Mouse (Mus musculus): ENCODE measurements around the gene Slc9a3r2.

Slc9a3r2 gene

DNA sequence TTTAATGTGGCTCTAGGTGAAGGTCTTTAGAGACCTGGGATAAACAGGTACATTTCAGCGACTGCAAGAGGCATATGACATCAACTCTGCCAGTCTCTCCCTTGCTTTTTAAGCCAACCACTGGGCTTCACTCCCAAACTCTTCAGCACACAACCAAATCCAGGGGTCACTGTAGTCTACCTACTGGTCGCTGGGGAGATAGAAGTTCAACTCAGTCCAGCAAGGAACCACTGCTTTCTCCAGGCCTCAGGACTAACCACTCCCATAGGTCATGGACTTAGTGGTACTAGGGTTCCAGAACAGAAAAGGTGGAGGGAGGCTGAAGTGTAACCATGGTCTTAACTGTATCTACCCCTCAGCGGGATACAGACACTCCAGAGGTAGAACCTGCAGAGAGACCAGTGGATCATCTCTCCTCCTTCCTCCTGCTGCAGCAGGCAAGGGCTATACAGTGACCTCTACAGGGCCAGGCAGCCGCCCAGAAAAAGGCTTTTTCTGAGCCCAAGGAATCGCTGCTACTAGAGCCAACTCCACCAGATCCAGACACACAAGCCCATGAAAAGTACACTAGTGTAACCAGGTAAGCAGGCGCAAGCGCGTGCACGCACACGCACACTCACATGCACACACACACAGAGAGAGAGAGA lies 1.3 kb downstream of the Slc9a3r2 start:
- POLR2A ChIA-PET = interaction anchor here in 2 of 4 experiments (1.0 to 2.9 kb wide), 8 partner anchors 9 to 100 kb away, joined by 3 to 21 read pairs (median 10); partner anchors contain the start of genes Pkd1 (in 2 of the 2), Nthl1 (in 1 of the 2), Tsc2 (in 1 of the 2) and Zfp598 (in 1 of the 2)
- CTCF ChIA-PET = no interaction called here

DNA sequence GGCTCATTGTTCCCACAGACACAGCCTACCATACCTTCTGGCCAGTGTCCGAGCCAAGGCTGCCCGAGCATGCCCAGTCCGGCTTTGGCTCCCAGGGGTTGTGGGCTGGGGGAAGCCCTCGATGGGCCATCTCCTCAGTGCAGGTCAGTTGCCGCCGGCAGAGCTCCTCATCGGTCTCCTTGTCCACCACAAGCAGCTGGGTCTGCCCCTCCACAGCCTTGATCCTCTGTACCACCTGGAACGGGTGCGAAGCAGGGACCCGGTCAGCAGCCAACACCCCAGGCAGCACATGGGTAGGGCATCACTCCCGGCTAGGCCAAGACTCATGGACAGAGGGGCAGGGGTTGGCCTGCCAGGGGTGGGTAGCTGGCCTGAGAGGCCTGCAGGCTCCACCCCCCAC lies 2.6 kb downstream of the Slc9a3r2 start:
- ChIA-PET POLR2A (interaction anchor here (0.7 to 2.4 kb wide), 19 partner anchors 10 to 233 kb away, joined by 3 to 18 read pairs (median 4); partner anchors contain the start of genes Nthl1 (in 3 of the 4), Tsc2 (in 3 of the 4), Npw (in 2 of the 4) and Traf7 (in 2 of the 4)), CTCF (interaction anchor here (0.5 to 1.7 kb wide), 9 partner anchors 15 to 983 kb away, joined by 3 to 5 read pairs (median 3); partner anchors contain the start of genes Nthl1 (in 1 of the 4), Pkd1 (in 1 of the 4) and Tsc2 (in 1 of the 4))

DNA sequence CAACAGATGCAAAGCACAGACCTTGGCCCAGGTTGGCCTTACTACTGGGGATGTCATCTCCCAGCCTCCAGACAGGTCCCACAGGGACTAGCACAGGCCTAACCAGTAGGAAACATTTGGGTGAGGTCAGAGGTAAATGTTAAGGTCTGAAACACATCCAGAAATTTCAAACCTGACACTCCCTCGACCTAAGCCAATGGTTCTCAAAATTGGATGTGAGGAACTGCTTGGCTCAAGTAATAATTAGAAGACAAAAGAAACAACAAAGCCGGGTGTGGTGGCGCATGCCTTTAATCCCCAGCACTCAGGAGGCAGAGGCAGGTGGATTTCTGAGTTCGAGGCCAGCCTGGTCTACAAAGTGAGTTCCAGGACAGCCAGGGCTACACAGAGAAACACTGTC lies 3.7 kb downstream of the Slc9a3r2 start:
- POLR2A ChIA-PET = interaction anchor here in 3 of 4 experiments (0.6 to 2.4 kb wide), 14 partner anchors 9 to 192 kb away, joined by 3 to 18 read pairs (median 8); partner anchors contain the start of genes Nthl1 (in 2 of the 3), Traf7 (in 2 of the 3), Tsc2 (in 2 of the 3) and Npw (in 1 of the 3)
- CTCF ChIA-PET = interaction anchor here in 1 of 4 experiments (1.4 to 1.7 kb wide), 2 partner anchors 13 to 18 kb away, joined by 4 to 5 read pairs; partner anchors contain the start of genes Nthl1 and Tsc2

DNA sequence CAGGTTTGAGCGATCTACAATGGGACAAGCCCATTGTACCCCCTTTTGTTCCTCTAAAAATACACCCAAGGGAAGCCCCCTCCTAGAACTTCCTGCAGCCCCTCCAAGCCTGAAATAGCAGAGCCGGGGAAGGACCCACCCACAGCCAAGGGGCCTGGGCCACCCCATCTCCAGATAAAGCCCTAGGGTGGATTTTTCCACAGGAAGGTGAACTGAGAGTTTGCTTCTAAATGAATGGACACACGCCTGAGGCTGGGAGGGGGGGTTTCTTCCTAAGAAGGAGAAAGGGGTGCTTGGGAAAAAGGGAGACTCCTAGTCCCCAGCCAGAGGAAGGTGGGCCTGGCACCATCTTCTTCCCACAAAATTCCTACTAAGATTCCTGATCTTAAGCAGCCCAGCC lies 4.2 kb downstream of the Slc9a3r2 start:
- ChIA-PET CTCF (no interaction called here), POLR2A (interaction anchor here in 2 of 4 experiments (1.4 to 2.4 kb wide), 5 partner anchors 10 to 167 kb away, joined by 3 to 9 read pairs (median 7); partner anchors contain the start of genes Traf7 (in 2 of the 2), Mlst8 (in 1 of the 2), Nthl1 (in 1 of the 2) and Tsc2 (in 1 of the 2))

DNA sequence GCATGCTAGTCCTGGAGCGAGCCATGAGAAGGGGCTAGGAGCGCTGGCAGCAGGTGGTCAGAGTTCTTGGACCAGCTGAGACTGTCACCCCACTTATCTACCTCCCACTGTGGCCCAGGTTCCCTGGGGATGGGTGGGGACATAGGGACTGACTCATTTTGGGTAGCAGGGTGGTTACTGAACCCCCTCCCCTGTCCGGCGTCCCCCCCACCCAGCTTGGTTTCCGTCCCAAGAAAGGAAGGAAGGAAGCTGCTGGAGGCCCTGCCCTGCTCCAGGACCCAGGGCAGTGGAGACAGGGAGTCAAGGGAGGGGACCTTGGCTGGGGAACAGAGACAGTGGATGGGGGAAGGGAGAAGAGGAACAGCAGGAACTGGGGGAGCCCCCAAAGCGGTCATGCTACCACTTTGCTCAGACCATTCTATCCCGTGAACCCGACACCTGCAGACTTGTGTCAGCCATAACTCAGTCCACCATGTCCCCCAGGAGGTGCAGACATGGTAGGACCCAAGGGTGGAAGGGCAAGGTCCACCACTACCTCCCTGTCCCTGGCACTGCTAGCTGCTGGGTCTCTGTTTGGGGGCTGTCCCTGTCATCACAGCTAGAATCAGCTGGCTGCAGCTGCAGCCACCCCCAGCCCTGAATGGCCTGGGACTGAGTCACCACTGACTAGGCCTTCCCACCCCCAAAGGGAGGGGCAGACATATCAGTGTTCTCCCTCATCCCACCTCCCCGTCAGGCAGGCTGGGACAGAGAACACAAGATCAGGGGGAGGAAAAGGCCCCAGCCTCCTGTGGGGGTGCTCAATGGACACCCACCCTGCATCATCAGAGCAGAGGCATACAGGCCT lies 5.0 kb downstream of the Slc9a3r2 start:
- CTCF ChIA-PET = interaction anchor here in 2 of 4 experiments (0.6 to 1.6 kb wide), 4 partner anchors 17 to 208 kb away, joined by 3 to 4 read pairs (median 3); no protein-coding TSS in a partner anchor
- POLR2A ChIA-PET = interaction anchor here in 2 of 4 experiments (0.8 to 3.6 kb wide), 14 partner anchors 9 to 166 kb away, joined by 3 to 25 read pairs (median 4); partner anchors contain the start of genes Nthl1 (in 2 of the 2), Traf7 (in 2 of the 2), Tsc2 (in 2 of the 2) and Mlst8 (in 1 of the 2)

DNA sequence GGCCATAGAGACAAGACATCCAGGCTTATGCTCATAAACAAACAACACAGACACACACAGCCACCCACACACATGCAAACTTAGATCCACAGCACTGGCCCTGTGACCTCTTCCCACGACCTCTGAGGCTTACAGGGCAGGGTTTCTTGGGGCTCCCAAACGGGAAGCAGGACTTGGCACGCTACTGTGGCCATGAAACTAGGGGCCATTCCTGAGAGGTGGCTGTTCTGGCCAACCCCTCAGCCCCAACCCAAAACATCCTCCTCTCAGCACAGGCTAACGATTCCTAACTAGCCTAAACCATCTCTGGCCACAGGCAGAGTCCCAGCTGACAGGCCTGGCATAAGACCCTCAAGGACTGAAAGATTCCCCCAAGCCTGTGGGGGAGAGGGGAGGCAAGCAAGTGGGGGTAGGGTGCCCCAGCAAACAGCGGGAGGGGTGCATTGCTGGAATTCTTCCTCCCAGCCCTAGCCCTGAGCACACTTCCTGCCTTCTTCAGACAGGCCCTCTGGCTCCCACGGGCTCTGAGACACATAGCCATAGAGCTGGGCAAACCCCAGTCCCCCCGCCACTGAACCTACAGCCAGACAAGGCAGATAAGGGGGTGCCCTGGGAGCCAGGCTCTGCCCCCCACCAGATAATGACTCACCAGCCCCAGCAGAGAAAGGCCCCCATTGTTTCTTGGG lies 6.0 kb downstream of the Slc9a3r2 start:
- ChIA-PET POLR2A (interaction anchor here in 2 of 4 experiments (0.6 to 3.6 kb wide), 19 partner anchors 8 to 165 kb away, joined by 3 to 25 read pairs (median 4); partner anchors contain the start of genes Nthl1 (in 2 of the 2), Traf7 (in 2 of the 2), Tsc2 (in 2 of the 2) and Mlst8 (in 1 of the 2)), CTCF (interaction anchor here in 2 of 4 experiments (0.8 to 1.6 kb wide), 3 partner anchors 16 to 106 kb away, joined by 3 to 4 read pairs (median 3); no protein-coding TSS in a partner anchor)

DNA sequence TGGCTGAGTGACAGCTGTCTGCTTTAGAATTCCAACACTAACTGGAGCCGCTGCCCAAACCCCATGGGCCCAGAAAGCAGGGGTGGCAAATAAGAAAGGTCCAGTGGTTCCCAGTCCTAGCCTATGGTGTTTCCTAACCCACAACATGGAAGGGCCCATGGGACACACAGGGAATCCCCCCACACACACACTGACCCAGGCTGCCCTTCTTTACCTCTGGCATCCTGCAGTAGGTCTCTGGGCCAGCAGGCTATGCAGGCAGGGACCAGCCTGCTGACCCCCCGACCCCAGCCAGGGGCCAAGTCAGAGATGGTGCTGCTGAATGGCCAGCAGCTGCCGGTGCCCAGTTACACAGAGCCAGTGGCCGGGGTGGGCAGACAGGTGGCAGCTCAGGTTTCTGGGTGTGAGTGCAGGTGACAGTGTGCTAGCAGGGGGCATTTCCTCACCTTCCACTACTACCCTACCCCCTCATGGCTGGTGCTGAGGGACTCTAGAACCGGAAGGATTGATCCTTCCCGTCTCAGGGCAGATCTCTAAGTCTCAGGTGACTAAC lies 7.3 kb downstream of the Slc9a3r2 start:
- CTCF ChIA-PET = interaction anchor here in 2 of 4 experiments (0.6 to 0.9 kb wide), 2 partner anchors 14 to 51 kb away, joined by 3 to 4 read pairs; no protein-coding TSS in a partner anchor
- POLR2A ChIA-PET = interaction anchor here in 2 of 4 experiments (0.9 to 3.6 kb wide), 11 partner anchors 10 to 162 kb away, joined by 3 to 25 read pairs (median 4); partner anchors contain the start of genes Nthl1 (in 2 of the 2), Traf7 (in 2 of the 2) and Tsc2 (in 2 of the 2)

DNA sequence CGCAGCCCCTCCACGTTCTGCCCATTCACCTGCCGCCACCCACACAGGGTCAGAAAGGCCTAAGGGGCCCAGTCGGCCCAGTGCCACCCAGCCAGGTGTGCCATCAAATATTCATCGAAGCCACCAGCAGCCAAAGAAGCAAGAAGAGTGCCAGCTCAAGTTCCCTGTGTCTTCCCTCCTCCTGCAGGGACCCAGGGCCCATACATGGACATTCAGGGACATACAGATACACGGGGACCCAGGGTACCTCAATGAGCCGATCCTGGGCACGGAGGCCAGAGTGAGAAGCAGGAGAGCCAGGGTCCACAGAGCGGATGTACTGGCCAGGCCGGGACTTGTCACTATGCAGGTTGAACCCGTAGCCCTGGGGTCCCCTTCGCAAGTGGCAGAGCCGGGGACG lies 8.2 kb downstream of the Slc9a3r2 start:
- POLR2A ChIA-PET = interaction anchor here in 3 of 4 experiments (0.8 to 3.6 kb wide), 12 partner anchors 9 to 162 kb away, joined by 3 to 25 read pairs (median 4); partner anchors contain the start of genes Nthl1 (in 3 of the 3), Tsc2 (in 3 of the 3) and Traf7 (in 2 of the 3)
- CTCF ChIA-PET = no interaction called here

DNA sequence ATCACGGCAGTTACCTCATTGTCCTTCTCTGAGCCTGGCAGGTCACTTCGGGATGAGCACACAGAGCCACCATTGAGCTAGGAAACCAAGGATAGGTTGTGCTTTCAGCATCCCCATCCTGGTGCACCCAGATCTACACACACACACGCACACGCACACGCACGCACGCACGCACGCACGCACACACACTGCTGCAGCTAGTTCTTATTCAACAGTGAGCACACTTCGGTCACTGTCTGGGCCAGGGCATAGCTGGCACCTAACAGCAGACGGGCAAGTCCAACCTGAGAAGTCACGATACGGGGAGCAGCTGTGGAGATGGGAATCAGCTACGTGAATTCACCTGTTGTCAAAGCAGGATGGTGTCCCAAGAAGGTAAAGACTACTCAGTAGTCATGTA lies 9.5 kb downstream of the Slc9a3r2 start:
- POLR2A ChIA-PET = interaction anchor here in 3 of 4 experiments (0.6 to 2.6 kb wide), 25 partner anchors 8 to 200 kb away, joined by 3 to 13 read pairs (median 3); partner anchors contain the start of genes Nthl1 (in 3 of the 3), Traf7 (in 3 of the 3), Tsc2 (in 3 of the 3) and Zfp598 (in 3 of the 3)
- CTCF ChIA-PET = interaction anchor here in 3 of 4 experiments (0.6 to 1.4 kb wide), 5 partner anchors 11 to 1341 kb away, joined by 3 to 5 read pairs (median 4); no protein-coding TSS in a partner anchor

DNA sequence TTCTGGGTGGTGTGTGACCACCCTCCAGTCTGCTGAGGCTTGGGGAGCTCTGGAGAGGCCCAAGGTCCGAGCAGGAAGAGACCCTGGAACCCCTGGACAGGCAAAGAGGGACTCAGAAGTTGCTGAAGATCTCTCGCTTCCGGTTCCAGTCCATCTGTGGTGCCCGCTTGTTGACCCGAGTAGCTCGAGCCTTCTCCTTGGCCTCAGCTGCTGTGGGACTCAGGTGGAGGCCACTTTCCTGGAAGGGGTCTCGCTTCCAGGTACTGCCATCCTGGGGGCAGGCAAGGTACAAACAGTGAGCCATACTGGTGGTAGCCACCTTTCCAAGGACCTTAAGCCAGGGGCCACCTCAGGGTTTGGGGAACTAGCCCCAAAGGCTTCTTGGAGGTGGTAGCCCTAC lies 10.0 kb downstream of the Slc9a3r2 start:
- ChIA-PET POLR2A (interaction anchor here in 3 of 4 experiments (0.5 to 2.6 kb wide), 24 partner anchors 8 to 200 kb away, joined by 3 to 13 read pairs (median 3); partner anchors contain the start of genes Nthl1 (in 3 of the 3), Traf7 (in 3 of the 3), Tsc2 (in 3 of the 3) and Zfp598 (in 3 of the 3)), CTCF (interaction anchor here in 2 of 4 experiments (0.8 to 1.4 kb wide), 4 partner anchors 10 to 27 kb away, joined by 3 to 5 read pairs (median 4); no protein-coding TSS in a partner anchor)

DNA sequence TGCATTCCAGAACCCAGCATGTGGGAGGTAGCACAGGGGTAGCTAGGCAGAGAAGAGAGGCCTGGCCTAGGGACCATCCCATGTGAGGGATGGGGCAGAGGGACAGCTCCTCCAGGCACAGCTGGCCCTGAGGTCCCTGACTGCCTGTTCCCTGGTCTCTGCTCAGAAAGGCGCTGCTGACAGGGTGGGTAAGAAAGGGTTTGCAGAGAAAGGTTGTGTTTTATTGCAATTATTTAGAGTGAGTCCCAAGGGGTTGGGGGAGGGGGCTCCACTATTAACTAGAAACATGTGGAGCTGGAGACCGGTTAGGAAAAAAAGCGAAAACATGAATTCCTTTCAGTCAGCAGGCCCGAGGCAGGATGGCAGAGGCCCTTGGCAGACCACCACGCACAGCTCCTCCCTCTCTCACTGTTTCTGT lies 10.5 kb downstream of the Slc9a3r2 start:
- ChIA-PET POLR2A (interaction anchor here in 3 of 4 experiments (0.5 to 2.6 kb wide), 20 partner anchors 7 to 199 kb away, joined by 3 to 13 read pairs (median 4); partner anchors contain the start of genes Traf7 (in 3 of the 3), Slc9a3r2 (in 2 of the 3), Zfp598 (in 2 of the 3) and Nthl1 (in 1 of the 3)), CTCF (interaction anchor here in 2 of 4 experiments (0.8 to 1.4 kb wide), 3 partner anchors 10 to 28 kb away, joined by 3 to 4 read pairs (median 3); no protein-coding TSS in a partner anchor)

DNA sequence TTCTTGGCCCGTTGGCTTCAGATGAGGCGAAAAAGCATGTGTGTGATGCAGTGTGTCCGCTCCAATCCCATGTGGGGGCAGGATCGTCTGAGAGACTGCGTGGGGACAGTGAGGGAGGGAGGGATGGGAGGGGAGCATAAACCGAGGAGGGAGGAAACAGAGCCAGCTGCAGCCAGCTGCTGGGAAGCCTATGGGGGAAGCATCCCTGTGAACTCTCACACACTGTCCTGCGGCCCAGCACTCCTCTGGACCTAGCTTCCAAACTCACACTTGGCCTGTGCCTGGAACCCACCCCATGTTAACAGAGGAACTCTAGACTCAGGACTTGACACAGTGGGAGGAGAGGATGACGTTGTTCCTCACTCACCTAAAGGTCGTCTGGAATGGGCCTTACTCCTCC lies 11.3 kb downstream of the Slc9a3r2 start:
- ChIA-PET POLR2A (interaction anchor here in 2 of 4 experiments (0.9 to 2.6 kb wide), 8 partner anchors 8 to 184 kb away, joined by 3 to 13 read pairs (median 8); partner anchors contain the start of genes Slc9a3r2 (in 1 of the 2), Traf7 (in 1 of the 2) and Zfp598 (in 1 of the 2)), CTCF (no interaction called here)

DNA sequence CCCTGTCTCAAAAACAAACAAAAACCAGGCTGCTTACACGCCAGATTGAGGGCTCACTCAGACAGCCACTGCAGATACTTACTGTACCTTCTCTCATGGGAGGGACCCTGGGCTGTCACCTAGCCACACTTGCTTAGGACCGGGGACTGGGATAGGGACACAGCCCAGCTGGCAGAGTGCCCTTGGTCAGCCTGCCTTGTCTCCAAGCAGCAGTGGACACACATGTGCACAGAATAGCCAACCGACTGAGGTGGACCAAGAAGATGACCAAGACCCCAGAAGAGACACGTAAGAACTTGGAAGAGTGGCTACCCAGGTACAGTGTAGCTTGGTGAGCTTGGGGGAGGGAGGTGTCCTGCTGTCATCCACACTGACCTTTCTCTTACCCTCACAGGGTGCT lies 11.9 kb downstream of the Slc9a3r2 start:
- ChIA-PET POLR2A (interaction anchor here in 2 of 4 experiments (0.9 to 2.6 kb wide), 9 partner anchors 9 to 183 kb away, joined by 3 to 14 read pairs (median 5); partner anchors contain the start of genes Traf7 (in 1 of the 2) and Zfp598 (in 1 of the 2)), CTCF (interaction anchor here in 2 of 4 experiments (1.0 to 1.8 kb wide), 2 partner anchors 9 kb away, joined by 4 to 8 read pairs; no protein-coding TSS in a partner anchor)

DNA sequence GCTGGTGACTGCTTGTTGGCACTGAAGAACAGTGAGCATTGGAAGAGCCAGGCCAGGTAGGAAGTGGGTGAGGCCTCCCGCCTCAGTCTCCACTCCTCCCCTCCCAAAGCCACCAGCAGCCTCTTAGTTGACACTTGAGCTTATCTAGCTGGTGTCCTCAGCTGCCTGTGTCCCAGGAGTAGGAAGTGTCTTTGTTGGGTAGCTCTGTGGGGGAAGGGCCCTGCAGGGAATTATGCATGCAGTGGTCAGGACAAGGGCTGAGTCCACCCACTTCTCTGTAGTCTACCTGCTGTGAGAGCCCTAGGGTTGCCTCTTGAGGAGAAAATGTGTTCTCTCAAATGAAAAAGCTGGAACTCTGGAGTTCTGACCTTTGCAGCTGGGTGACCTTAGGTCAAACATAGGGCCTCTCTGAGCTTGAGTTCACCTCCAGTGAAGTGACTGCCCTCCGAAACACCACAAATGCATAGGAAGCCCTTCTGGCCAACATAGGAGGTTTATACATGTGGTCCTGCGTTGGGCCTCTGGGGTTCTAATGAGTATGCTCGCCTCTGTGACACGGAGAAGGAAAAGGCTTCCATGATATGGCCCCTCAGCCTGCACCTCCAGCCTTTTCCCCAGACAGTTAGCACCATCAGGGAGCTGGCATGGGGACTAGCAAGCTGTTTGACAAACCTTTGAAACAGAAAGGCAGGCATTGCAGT lies 13.2 kb downstream of the Slc9a3r2 start:
- POLR2A ChIA-PET = interaction anchor here (0.7 to 3.9 kb wide), 55 partner anchors 8 to 468 kb away, joined by 3 to 26 read pairs (median 4); partner anchors contain the start of genes Pkd1 (in 3 of the 4), Traf7 (in 3 of the 4), Zfp598 (in 3 of the 4) and Slc9a3r2 (in 2 of the 4)
- CTCF ChIA-PET = interaction anchor here in 3 of 4 experiments (0.6 to 1.8 kb wide), 17 partner anchors 8 to 182 kb away, joined by 3 to 8 read pairs (median 4); partner anchors contain the start of genes Mlst8 (in 1 of the 3) and Pkd1 (in 1 of the 3)

DNA sequence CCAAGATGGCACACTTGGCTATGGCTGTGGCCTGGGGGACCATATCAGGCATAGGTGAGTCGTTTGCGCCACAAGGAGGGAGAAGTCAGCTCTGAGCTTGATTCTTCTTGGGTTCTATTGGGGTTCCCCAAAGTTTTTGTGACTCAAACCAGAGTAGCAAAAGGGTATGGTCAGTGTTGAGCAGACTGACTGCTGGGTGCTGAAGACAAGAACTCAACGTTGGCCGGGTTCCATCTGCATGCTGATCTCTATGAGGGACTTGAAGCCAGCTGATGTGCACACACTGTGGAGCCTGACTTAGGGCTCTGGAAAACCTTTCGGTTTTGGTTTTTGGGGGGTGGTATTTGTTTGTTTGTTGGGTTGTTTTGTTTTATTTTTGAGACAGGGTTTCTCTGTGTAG lies 14.4 kb downstream of the Slc9a3r2 start:
- CTCF ChIA-PET = interaction anchor here in 2 of 4 experiments (1.2 to 1.6 kb wide), 2 partner anchors 15 to 86 kb away, joined by 3 to 7 read pairs; partner anchors contain the start of gene Pkd1 (in 1 of the 2)
- POLR2A ChIA-PET = interaction anchor here in 3 of 4 experiments (0.7 to 3.9 kb wide), 16 partner anchors 9 to 130 kb away, joined by 3 to 26 read pairs (median 5); partner anchors contain the start of genes Pkd1 (in 3 of the 3), Zfp598 (in 2 of the 3) and Slc9a3r2 (in 1 of the 3)

Measured in embryonic stem cell, embryonic (primary cell).